Mouse (Mus musculus): ENCODE results near the gene Eci1. TPM values are rescaled to one million over a fixed set of nuclear protein-coding genes. Genes with fewer than 3 reads are reported as not detected.
A peak's percentile ranks its signal among the peaks of the same experiment; 100 is the strongest.

Gene Eci1
- polyA plus RNA-seq, 1 experiment from 2014 or later = 51.5 TPM

DNA sequence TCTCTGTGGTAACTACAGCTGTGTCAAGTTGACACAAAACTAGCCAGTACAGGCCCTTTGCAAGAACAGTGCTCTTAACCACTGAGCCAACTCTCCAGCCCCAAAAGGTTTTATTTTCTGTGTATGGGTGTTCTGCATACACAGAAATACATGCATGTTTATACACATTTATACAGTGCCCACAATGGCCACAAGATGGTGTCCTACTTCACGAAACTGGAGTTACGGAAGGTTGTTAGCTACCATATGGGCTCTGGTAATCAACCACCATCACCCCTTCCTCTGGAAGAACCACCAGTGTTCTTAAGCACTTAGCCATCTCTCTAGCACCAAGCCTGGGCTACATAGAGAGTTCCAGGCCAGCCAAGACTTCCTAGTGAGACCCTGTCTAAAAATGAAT, 35.1 kb downstream of the Eci1 start:
- no peaks in the 10 kb centered on the region for H3K9me3 ChIP-seq (replicated peaks)
- H3K4me3 ChIP-seq (replicated peaks) = no peak overlapping the region
- H3K4me1 ChIP-seq = no peaks in the 10 kb centered on the region
- no peak for ATAC-seq (ENCODE audit: low FRiP score)
- no peak overlapping the region for H3K4me2 ChIP-seq
- 66% methylated on average over 2 of the region's 2 CpGs for WGBS
- no peak overlapping the region for H3K9ac ChIP-seq (replicated peaks)
- H3K27ac ChIP-seq (replicated peaks) = no peak overlapping the region
- H3K27me3 ChIP-seq (replicated peaks) = no peaks in the 10 kb centered on the region
- no peaks in the 10 kb centered on the region for H3K36me3 ChIP-seq

DNA sequence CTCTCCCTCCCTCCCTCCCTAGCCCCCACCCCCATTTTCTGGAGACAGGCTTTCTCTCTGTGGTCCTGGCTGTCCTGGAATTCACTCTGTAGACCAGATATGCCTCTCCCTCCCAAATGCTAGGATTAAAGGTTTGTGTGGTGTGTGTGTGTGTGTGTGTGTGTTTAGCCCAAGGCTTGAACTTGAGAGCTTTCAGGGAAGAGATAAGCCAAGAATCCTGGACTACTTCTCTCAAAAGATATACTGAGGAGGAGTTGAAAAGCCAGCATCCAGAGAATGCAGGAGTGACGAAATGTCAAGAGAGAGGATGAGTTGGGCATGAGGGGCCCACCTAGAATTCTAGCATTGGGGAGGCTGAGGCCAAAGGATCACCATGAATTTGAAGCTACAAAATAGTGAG, 36.5 kb downstream of the Eci1 start:
- Histone ChIP-seq H3K9me3 (replicated peaks) (no peaks in the 10 kb centered on the region), H3K4me3 (replicated peaks) (no peak overlapping the region), H3K4me1 (no peaks in the 10 kb centered on the region), H3K27ac (replicated peaks) (no peak overlapping the region), H3K27me3 (replicated peaks) (no peaks in the 10 kb centered on the region), H3K9ac (replicated peaks) (no peak overlapping the region), H3K36me3 (no peaks in the 10 kb centered on the region), H3K4me2 (no peak overlapping the region)
- WGBS = 86% methylated on average over 1 of the region's 1 CpGs
- no peak for ATAC-seq (ENCODE audit: low FRiP score)

DNA sequence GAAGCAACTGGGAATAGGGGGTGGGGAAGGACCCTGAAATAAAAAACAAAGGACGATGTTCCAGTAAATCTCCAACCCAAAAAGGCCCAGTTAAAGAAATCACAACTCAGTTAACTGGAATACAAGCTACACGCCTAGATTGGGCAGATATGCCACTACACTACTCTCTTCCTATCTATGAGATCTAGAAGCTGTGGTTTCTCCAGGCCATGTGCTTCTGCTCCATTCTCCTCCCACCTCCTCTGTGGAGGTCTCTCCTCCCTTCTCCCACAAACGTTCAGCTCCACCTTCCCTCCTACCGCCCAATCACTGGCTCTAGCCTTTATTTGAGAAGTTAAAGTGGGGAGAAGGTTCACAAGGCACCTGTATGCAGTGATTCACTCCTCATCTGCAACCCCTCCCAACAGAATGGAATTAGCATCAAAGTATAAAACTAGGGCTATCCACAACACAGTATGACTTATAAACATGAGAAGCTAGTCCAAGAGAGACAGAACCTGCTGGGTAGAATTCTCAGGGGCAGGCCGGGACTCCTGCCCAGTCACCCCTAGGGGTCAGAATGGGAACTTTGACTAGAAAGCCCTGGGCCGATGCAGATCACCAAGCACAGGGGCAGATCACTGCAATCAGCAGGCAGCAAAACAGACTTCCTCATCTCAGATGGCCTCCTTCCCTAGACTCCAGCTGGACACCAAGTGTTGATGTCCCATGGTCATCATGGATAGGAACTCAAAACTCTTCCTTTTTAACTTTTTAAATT, 37.1 kb downstream of the Eci1 start:
- no peak for ATAC-seq (ENCODE audit: low FRiP score)

DNA sequence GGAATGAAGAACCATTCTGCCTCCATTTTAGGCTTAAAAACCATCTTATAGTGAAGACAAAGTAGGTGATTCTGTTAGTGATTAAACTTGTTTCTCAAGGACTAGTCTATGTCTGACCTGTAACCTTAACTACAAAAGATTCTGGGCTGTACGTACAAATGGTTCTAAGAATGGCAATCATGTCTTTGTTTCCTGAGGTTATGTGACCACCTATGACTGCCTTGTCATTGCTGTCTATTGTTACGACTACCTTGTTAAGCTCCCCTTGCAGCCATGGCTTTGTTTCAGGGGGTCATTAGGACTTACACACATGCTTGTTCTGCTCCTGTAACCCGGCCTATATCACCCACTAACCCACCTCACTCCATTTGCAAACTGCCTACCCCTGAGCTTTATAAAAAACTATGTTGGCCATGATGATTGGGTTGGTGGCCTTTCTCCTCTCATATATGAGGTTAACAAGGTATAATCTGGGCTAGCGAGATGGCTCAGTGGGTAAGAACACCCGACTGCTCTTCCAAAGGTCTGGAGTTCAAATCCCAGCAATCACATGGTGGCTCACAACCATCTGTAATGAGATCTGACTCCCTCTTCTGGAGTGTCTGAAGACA, 42.3 kb downstream of the Eci1 start:
- Histone ChIP-seq H3K27ac (replicated peaks) (no peak overlapping the region), H3K36me3 (peaks cover 6% of the 10 kb centered on the region; the same call in 1 of the 2 replicates), H3K4me1 (peaks cover 31% of the 10 kb centered on the region), H3K27me3 (replicated peaks) (no peaks in the 10 kb centered on the region), H3K9ac (replicated peaks) (no peak overlapping the region), H3K9me3 (replicated peaks) (no peaks in the 10 kb centered on the region), H3K4me2 (no peak overlapping the region), H3K4me3 (replicated peaks) (no peak overlapping the region)
- no peak for ATAC-seq (ENCODE audit: low FRiP score)
- 86% methylated on average over 5 of the region's 5 CpGs for WGBS

More for the DNA sequence above, 37.1 kb downstream of the Eci1 start:
- no peaks in the 10 kb centered on the region for H3K27me3 ChIP-seq (replicated peaks)
- no peaks in the 10 kb centered on the region for H3K9me3 ChIP-seq (replicated peaks)
- no peak overlapping the region for H3K27ac ChIP-seq (replicated peaks)
- no peak overlapping the region for H3K9ac ChIP-seq (replicated peaks)
- WGBS = 59% methylated on average over 6 of the region's 6 CpGs
- H3K36me3 ChIP-seq = no peaks in the 10 kb centered on the region
- no peak overlapping the region for H3K4me2 ChIP-seq
- no peaks in the 10 kb centered on the region for H3K4me1 ChIP-seq
- no peak overlapping the region for H3K4me3 ChIP-seq (replicated peaks)

DNA sequence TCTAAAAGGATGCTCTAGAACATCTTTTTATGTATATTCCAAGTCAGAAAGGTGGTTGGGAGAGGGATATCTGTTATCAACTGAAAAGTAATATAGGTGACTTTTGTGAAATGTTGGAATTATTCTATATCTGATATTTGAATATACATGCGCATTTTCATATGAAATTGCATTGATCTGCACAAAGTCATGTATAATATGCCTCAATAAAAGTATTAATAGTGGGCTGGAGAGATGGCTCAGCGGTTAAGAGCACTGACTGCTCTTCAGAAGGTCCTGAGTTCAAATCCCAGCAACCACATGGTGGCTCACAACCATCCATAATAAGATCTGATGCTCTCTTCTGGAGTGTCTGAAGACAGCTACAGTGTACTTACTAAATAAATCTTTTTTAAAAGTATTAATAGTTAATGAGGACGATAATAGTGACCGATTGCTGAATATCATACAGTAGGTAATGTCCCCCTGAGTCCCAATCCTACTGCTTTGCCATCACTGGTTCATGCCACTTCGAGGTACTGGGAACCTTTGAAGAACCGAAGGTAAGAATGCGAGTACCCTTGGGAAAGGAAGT, 43.0 kb downstream of the Eci1 start:
- ATAC-seq (ENCODE audit: low FRiP score) = no peak; the same call in 1 of the 2 replicates
- Histone ChIP-seq H3K4me2 (peak overlapping the region; percentile 99), H3K27me3 (replicated peaks) (no peaks in the 10 kb centered on the region), H3K9me3 (replicated peaks) (no peaks in the 10 kb centered on the region), H3K27ac (replicated peaks) (peak overlapping the region; percentile 91), H3K36me3 (peaks cover 10% of the 10 kb centered on the region; the same call in 1 of the 2 replicates), H3K4me3 (replicated peaks) (peak overlapping the region; percentile 92), H3K9ac (replicated peaks) (peak overlapping the region; percentile 92), H3K4me1 (peaks cover 37% of the 10 kb centered on the region)
- 16% methylated on average over 7 of the region's 7 CpGs for WGBS

DNA sequence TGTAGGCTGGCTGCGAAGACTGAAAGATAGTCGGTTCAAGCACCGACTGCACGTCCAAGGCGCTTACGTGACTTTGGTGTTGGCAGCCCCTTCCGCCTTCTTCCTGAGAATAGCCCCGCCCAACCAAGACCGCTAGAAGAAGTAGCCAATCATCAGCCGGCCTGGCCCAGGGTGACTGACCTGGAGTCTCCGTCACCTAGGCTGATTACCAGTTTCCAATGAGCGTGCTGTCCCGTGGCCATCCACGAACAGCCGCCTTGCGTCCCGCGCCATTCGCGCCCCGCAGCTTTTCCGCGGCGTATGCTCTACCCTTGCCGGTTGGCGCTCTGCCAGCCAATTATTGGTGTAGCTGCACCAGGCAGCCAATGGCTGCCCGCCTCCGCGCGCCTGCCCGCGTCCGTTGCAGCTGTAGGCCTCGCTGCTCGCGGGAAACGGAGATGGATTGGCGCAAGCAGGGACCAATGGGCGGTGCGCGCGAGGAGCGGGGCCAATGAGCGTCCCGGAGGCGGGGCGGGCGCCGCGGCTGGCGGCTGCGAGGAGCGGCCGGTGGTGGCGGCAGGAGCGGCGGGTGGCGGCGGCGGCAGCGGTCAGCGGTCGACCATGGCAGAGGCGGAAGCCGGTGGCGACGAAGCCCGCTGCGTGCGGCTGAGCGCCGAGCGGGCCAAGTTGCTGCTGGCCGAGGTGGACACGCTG, 43.6 kb downstream of the Eci1 start, which contains the start of the genes E4f1 and Pgp:
Gene E4f1, minus strand, starts transcription at position 404 of the 693 bp plus-strand sequence.
Gene Pgp, plus strand, starts transcription at position 483 of the 693 bp plus-strand sequence.
- Histone ChIP-seq H3K4me3 (replicated peaks) (peak within 1 kb of the TSS; percentile 92), H3K27me3 (replicated peaks) (no peaks in the 10 kb centered on the region), H3K36me3 (peaks cover 13% of the 10 kb centered on the region), H3K9ac (replicated peaks) (peak within 1 kb of the TSS; percentile 92), H3K4me2 (peak within 1 kb of the TSS; percentile 99), H3K27ac (replicated peaks) (peak within 1 kb of the TSS; percentile 91), H3K4me1 (peaks cover 42% of the 10 kb centered on the region), H3K9me3 (replicated peaks) (no peaks in the 10 kb centered on the region)
- ATAC-seq (ENCODE audit: low FRiP score) = peak; percentile 96
- under 1% methylated on average over 57 of the region's 75 CpGs for WGBS

DNA sequence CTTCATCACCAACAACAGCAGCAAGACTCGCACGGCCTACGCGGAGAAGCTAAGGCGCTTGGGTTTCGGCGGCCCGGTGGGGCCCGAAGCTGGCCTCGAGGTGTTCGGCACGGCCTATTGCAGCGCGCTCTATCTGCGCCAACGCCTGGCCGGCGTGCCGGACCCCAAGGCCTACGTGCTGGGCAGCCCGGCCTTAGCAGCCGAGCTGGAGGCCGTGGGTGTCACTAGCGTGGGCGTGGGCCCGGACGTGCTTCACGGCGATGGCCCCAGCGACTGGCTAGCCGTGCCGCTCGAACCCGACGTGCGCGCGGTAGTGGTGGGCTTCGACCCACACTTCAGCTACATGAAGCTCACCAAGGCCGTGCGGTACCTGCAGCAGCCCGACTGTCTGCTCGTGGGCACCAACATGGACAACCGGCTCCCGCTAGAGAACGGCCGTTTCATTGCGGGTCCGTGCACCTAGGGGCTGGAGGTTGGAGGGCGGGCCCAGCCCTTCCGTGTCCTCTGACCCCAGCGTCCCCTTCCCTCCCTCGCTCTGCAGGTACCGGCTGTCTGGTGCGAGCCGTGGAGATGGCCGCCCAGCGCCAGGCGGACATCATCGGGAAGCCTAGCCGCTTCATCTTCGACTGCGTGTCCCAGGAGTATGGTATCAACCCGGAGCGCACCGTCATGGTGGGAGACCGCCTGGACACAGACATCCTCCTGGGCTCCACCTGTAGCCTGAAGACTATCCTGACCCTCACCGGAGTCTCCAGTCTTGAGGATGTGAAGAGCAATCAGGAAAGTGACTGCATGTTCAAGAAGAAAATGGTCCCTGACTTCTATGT, 44.5 kb downstream of the Eci1 start:
- under 1% methylated on average over 68 of the region's 68 CpGs for WGBS
- peak overlapping the region; percentile 91 for H3K27ac ChIP-seq (replicated peaks)
- H3K27me3 ChIP-seq (replicated peaks) = no peaks in the 10 kb centered on the region
- ATAC-seq (ENCODE audit: low FRiP score) = peak; percentile 21
- H3K4me3 ChIP-seq (replicated peaks) = peak overlapping the region; percentile 92
- H3K4me1 ChIP-seq = peaks cover 43% of the 10 kb centered on the region
- H3K4me2 ChIP-seq = peak overlapping the region; percentile 99
- peaks cover 21% of the 10 kb centered on the region for H3K36me3 ChIP-seq
- H3K9ac ChIP-seq (replicated peaks) = peak overlapping the region; percentile 92
- H3K9me3 ChIP-seq (replicated peaks) = no peaks in the 10 kb centered on the region

DNA sequence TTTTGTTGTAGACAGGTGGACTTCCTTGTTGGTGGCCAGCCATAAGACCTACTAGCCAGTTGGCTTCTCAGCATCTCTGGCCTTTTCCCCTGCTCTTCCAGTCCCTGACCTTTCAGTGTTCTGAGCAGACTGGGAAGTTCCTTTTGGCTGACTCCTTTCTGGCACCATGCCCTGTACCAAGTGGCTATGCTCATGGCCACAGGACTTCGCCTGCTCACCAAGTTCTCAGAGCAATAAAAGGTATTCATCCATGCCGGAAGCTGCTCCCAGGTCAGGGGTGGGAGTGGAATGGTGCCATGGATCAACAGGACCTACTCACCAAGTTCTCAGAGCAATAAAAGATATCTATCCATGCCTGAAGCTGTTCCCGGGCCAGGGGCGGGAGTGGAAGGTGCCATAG, 46.1 kb downstream of the Eci1 start:
- H3K9ac ChIP-seq (replicated peaks) = no peak overlapping the region
- no peak for ATAC-seq (ENCODE audit: low FRiP score)
- peaks cover 37% of the 10 kb centered on the region for H3K36me3 ChIP-seq
- peak overlapping the region; percentile 92 for H3K4me3 ChIP-seq (replicated peaks)
- H3K27me3 ChIP-seq (replicated peaks) = no peaks in the 10 kb centered on the region
- H3K27ac ChIP-seq (replicated peaks) = no peak overlapping the region
- H3K4me1 ChIP-seq = peaks cover 52% of the 10 kb centered on the region
- no peaks in the 10 kb centered on the region for H3K9me3 ChIP-seq (replicated peaks)
- 57% methylated on average over 4 of the region's 4 CpGs for WGBS
- H3K4me2 ChIP-seq = peak overlapping the region; percentile 99

DNA sequence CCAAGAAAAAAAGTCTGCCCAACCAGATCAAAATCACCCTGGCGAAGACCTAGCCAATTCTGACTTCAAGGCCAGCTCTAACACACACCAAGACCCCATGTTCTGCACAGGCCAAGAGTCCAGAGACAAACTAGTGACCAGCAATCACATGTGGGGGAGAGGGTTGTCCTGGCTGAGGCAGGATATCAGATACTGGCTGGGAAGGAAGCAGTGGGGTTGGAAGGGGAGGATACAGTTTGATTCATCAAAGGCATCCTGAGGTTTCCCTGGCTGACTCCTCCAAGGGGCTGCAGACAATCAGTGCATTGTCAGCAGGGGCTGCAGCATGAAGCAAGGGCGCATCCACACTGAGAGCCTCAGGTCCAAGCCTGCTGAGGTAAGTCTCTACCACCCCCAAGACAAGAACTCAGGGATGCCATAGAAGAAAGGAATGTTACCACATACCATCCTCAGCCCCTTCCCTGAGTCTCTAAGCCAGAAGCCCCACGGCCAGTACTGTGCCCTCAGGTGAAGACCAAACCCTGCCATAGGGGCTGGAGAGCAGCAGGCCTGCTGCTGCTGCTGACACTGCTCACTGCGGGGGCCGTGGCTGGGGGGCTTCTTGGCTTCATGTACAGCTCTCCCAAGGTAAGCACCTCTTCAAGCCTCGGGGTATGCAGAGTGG, 47.3 kb downstream of the Eci1 start, which contains the start of gene Bricd5:
Gene Bricd5, plus strand, starts transcription at position 273 of the 664 bp plus-strand sequence.
- peak within 1 kb of the TSS; percentile 0; the same call in 1 of the 2 replicates for H3K4me3 ChIP-seq (replicated peaks)
- H3K9ac ChIP-seq (replicated peaks) = no peak within 1 kb of the TSS
- H3K9me3 ChIP-seq (replicated peaks) = no peaks in the 10 kb centered on the region
- ATAC-seq (ENCODE audit: low FRiP score) = no peak
- H3K27me3 ChIP-seq (replicated peaks) = no peaks in the 10 kb centered on the region
- peak within 1 kb of the TSS; percentile 6; the same call in 1 of the 2 replicates for H3K27ac ChIP-seq (replicated peaks)
- H3K36me3 ChIP-seq = peaks cover 37% of the 10 kb centered on the region
- peak within 1 kb of the TSS; percentile 99 for H3K4me2 ChIP-seq
- H3K4me1 ChIP-seq = peaks cover 62% of the 10 kb centered on the region
- 77% methylated on average over 6 of the region's 6 CpGs for WGBS

DNA sequence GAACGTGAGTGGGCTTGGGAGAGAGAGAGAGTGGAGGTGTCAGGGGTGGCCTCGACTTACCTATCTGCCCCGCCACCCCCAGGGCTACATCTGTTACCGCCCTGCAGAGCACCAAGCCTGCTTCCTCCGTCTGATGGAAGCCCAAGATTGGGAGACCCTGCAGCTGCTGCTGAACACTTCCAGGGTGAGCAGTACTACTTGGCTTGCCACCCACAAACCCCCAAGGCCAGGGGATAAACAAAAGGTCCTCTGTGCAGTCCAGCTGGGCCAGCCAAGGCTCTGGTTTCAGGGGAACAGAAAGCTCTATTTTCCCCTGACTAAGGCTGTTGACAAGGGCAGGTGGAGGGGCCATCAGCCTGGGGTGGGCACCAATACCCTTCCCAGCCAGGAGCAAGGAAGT, 48.1 kb downstream of the Eci1 start:
- 79% methylated on average over 5 of the region's 5 CpGs for WGBS
- no peak overlapping the region for H3K4me3 ChIP-seq (replicated peaks)
- H3K9me3 ChIP-seq (replicated peaks) = no peaks in the 10 kb centered on the region
- peak overlapping the region; percentile 6; the same call in 1 of the 2 replicates for H3K27ac ChIP-seq (replicated peaks)
- H3K4me2 ChIP-seq = no peak overlapping the region
- H3K4me1 ChIP-seq = peaks cover 62% of the 10 kb centered on the region
- no peak overlapping the region for H3K9ac ChIP-seq (replicated peaks)
- no peak for ATAC-seq (ENCODE audit: low FRiP score)
- H3K27me3 ChIP-seq (replicated peaks) = no peaks in the 10 kb centered on the region
- peaks cover 37% of the 10 kb centered on the region for H3K36me3 ChIP-seq
